Mouse (Mus musculus): Measurements from ENCODE around the gene Grhpr. TPM values are rescaled to one million over a fixed set of nuclear protein-coding genes. Genes with fewer than 3 reads are reported as not detected.
A peak's percentile ranks its signal among the peaks of the same experiment; 100 is the strongest.
"Not testable (repeated sequence)": the region's sequence is repeated elsewhere in the genome, so short reads cannot be mapped to it uniquely, and the experiment has no call there.

Gene Grhpr
- polyA plus RNA-seq, 1 experiment: 3.9 TPM

DNA sequence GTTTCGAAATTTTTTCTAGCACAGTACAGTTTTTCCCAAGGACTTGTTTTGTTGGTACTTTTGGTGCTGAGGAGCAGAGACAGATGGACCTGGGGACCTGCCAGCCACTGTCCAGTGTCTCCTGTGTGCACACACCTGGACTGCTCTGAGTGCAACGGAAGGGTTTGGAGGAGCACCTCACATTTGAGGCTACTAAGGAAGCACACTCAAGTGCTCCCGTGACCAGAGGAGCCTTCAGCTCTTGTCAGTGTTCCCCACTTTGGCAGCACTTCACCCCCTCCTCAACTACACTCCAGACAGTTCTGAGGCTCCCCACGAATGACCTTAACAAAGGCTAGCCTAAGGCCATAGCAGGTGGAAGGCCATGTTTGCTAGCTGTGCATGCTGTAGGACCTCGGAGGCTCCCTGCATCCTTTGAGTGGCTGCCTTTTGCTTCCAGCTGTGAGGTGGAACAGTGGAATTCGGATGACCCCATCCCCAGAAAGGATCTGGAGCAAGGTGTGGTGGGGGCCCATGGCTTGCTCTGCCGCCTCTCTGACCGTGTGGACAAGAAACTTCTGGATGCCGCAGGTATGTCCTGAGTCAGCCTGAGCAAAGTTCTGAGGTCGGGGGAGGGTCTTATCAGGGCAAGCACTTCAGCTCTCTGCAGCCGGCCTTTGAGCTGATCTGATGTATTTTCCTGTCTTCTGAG is 1.4 kb downstream of the Grhpr start:
- H3K9me3 ChIP-seq (ENCODE audit: control insufficient read depth, low read length): no peaks in the 10 kb centered on the region
- peaks cover 41% of the 10 kb centered on the region for H3K4me1 ChIP-seq (ENCODE audit: control insufficient read depth)
- no peaks in the 10 kb centered on the region for H3K27me3 ChIP-seq (ENCODE audit: control insufficient read depth)
- peaks cover 52% of the 10 kb centered on the region for H3K36me3 ChIP-seq (ENCODE audit: control insufficient read depth)
- peak overlapping the region; percentile 84 for H3K4me3 ChIP-seq (replicated peaks)
- TF ChIP-seq GATA1 (IDR thresholded peaks at IDR 0.05; ENCODE audit: low read length) (no peak), TAL1 (IDR thresholded peaks at IDR 0.05; ENCODE audit: low read length) (no peak)

- Histone ChIP-seq H3K9me3 (ENCODE audit: control insufficient read depth, low read length) (no peaks in the 10 kb centered on the region), H3K4me3 (replicated peaks) (peak overlapping the region; percentile 84), H3K4me1 (ENCODE audit: control insufficient read depth) (peaks cover 41% of the 10 kb centered on the region), H3K27me3 (ENCODE audit: control insufficient read depth) (no peaks in the 10 kb centered on the region), H3K36me3 (ENCODE audit: control insufficient read depth) (peaks cover 57% of the 10 kb centered on the region)
- TF ChIP-seq GATA1 (IDR thresholded peaks at IDR 0.05; ENCODE audit: low read length): no peak
- no peak for TF ChIP-seq TAL1 (IDR thresholded peaks at IDR 0.05; ENCODE audit: low read length)
Observed at GRCm38 (mm10) chr4:44983131-44983740, 2.0 kb downstream of the Grhpr start.

DNA sequence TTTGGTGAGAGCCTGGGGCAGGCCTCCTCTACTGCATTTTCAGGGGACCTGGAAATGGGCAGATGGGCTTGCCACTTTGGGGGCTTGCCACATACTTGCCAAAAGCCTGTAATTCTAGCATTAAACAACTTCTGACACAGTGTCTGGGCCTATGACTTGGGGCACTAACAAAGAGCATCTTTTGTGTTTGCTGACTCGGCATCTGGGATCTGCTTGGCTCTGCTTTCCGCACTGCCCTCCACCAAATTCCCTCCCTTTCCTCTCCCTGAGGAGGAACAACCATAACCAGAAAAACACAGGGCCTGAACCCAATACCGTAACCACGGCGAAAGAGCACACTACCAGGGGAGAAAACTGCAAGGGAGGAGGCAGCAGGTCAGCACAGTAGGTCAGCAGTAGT is 9.4 kb downstream of the Grhpr start:
- H3K36me3 ChIP-seq (ENCODE audit: control insufficient read depth): peaks cover 96% of the 10 kb centered on the region
- no peaks in the 10 kb centered on the region for H3K27me3 ChIP-seq (ENCODE audit: control insufficient read depth)
- H3K9me3 ChIP-seq (ENCODE audit: control insufficient read depth, low read length): peaks cover 7% of the 10 kb centered on the region
- no peak overlapping the region for H3K4me3 ChIP-seq (replicated peaks)
- TF ChIP-seq GATA1 (IDR thresholded peaks at IDR 0.05; ENCODE audit: low read length): no peak
- no peak for TF ChIP-seq TAL1 (IDR thresholded peaks at IDR 0.05; ENCODE audit: low read length)
- H3K4me1 ChIP-seq (ENCODE audit: control insufficient read depth): peaks cover 33% of the 10 kb centered on the region

- H3K4me3 ChIP-seq (replicated peaks); H3K9me3 ChIP-seq (ENCODE audit: control insufficient read depth, low read length); H3K27me3 ChIP-seq (ENCODE audit: control insufficient read depth): not testable (repeated sequence)
- Histone ChIP-seq H3K4me1 (ENCODE audit: control insufficient read depth) (peaks cover 48% of the 10 kb centered on the region), H3K36me3 (ENCODE audit: control insufficient read depth) (peaks cover 84% of the 10 kb centered on the region)
Observed at GRCm38 (mm10) chr4:44992330-44992729, 11.1 kb downstream of the Grhpr start.

GRCm38 (mm10) chr4:44993179-44993578 is 12.0 kb downstream of the Grhpr start:
- H3K4me3 ChIP-seq (replicated peaks); H3K9me3 ChIP-seq (ENCODE audit: control insufficient read depth, low read length); H3K27me3 ChIP-seq (ENCODE audit: control insufficient read depth): not testable (repeated sequence)
- H3K36me3 ChIP-seq (ENCODE audit: control insufficient read depth): peaks cover 77% of the 10 kb centered on the region
- H3K4me1 ChIP-seq (ENCODE audit: control insufficient read depth): peaks cover 54% of the 10 kb centered on the region

GRCm38 (mm10) chr4:44993847-44994246 is 12.7 kb downstream of the Grhpr start:
- peaks cover 7% of the 10 kb centered on the region for H3K9me3 ChIP-seq (ENCODE audit: control insufficient read depth, low read length)
- peak overlapping the region; percentile 40 for H3K4me3 ChIP-seq (replicated peaks)
- TF ChIP-seq GATA1 (IDR thresholded peaks at IDR 0.05; ENCODE audit: low read length): peak; percentile 63
- TF ChIP-seq TAL1 (IDR thresholded peaks at IDR 0.05; ENCODE audit: low read length): peak; percentile 91

DNA sequence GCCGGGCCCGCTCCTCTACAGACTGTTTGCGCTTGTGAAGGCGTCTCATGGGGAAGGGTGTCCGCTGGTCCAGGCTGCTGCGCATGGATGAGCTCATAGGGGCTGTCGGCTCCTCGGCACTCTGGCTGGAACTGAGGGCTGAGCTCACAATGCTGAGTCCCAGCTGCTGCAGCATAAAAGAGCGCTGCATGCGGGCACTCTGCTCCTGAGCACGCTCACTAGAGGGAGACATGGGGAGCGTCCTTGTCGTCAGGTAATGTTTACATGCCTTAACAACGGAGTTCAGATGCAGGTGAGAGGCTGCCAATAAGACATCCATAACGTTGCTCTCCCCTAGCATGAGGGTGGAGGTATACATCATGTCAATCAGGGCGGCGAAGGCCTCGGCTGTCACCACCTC is 13.6 kb downstream of the Grhpr start:
- peaks cover 7% of the 10 kb centered on the region for H3K9me3 ChIP-seq (ENCODE audit: control insufficient read depth, low read length)
- no peak overlapping the region for H3K4me3 ChIP-seq (replicated peaks)
- TF ChIP-seq GATA1 (IDR thresholded peaks at IDR 0.05; ENCODE audit: low read length): no peak
- no peak for TF ChIP-seq TAL1 (IDR thresholded peaks at IDR 0.05; ENCODE audit: low read length)
- peaks cover 61% of the 10 kb centered on the region for H3K36me3 ChIP-seq (ENCODE audit: control insufficient read depth)
- H3K4me1 ChIP-seq (ENCODE audit: control insufficient read depth): peaks cover 55% of the 10 kb centered on the region
- no peaks in the 10 kb centered on the region for H3K27me3 ChIP-seq (ENCODE audit: control insufficient read depth)

More at GRCm38 (mm10) chr4:44993847-44994246, 12.7 kb downstream of the Grhpr start:
- no peaks in the 10 kb centered on the region for H3K27me3 ChIP-seq (ENCODE audit: control insufficient read depth)
- H3K36me3 ChIP-seq (ENCODE audit: control insufficient read depth): peaks cover 71% of the 10 kb centered on the region
- H3K4me1 ChIP-seq (ENCODE audit: control insufficient read depth): peaks cover 55% of the 10 kb centered on the region

DNA sequence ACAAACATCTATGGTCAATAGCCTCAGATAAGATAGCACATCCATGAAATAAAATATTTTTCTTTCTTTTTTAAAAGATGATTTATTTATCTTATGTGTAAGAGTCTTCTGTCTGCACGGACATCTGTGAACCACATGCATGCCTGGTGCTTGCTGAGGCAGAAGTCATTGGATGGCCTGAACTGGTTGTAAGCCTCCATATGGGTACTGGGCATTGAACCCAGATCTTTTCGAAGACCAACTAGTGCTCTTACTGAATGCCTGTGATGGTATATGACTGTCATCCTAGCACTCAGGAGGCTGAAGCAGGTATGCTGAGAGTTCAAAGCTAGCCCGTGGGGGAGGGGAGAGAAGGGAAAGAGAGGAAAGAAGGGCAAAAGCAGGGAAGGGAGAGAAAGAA is 16.9 kb downstream of the Grhpr start:
- H3K4me3 ChIP-seq (replicated peaks): no peak overlapping the region
- H3K36me3 ChIP-seq (ENCODE audit: control insufficient read depth): peaks cover 30% of the 10 kb centered on the region
- peaks cover 49% of the 10 kb centered on the region for H3K4me1 ChIP-seq (ENCODE audit: control insufficient read depth)
- no peak for TF ChIP-seq GATA1 (IDR thresholded peaks at IDR 0.05; ENCODE audit: low read length)
- no peak for TF ChIP-seq TAL1 (IDR thresholded peaks at IDR 0.05; ENCODE audit: low read length)
- no peaks in the 10 kb centered on the region for H3K27me3 ChIP-seq (ENCODE audit: control insufficient read depth)
- H3K9me3 ChIP-seq (ENCODE audit: control insufficient read depth, low read length): peaks cover 7% of the 10 kb centered on the region

DNA sequence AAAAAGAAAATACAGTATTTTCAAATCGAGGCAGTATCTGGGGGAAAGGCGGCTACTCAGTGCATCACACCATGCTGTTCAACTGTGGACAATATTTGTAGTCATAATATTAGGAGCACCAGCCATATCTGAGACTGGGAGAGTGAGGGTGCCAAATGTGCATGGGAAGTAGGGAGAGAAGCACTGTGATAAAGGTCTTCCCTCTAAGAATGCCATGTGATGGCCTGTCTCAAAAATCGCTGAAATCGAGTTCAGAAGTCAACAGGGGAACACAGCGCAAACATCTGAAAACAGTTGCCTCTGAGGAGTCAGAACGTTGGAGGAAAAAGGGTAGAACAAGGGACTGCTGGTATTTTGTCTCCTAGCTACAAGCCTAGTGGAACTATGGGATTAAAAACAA is 18.8 kb downstream of the Grhpr start:
- Histone ChIP-seq H3K4me3 (replicated peaks) (no peak overlapping the region), H3K4me1 (ENCODE audit: control insufficient read depth) (peaks cover 30% of the 10 kb centered on the region), H3K27me3 (ENCODE audit: control insufficient read depth) (no peaks in the 10 kb centered on the region), H3K36me3 (ENCODE audit: control insufficient read depth) (peaks cover 21% of the 10 kb centered on the region), H3K9me3 (ENCODE audit: control insufficient read depth, low read length) (no peaks in the 10 kb centered on the region; the same call in 1 of the 2 replicates)
- TF ChIP-seq TAL1 (IDR thresholded peaks at IDR 0.05; ENCODE audit: low read length) (no peak), GATA1 (IDR thresholded peaks at IDR 0.05; ENCODE audit: low read length) (no peak)
